Mouse (Mus musculus) activated CD4-positive, CD25-positive, alpha-beta regulatory T cell, adult 4 months (primary cell): ENCODE results near the gene Arcn1. TPM values are rescaled to one million over a fixed set of nuclear protein-coding genes. Genes with fewer than 3 reads are reported as not detected.
A peak's percentile ranks its signal among the peaks of the same experiment; 100 is the strongest.

Source experiments
- ATAC-seq: one replicate; pipeline ENCODE4 v1.8.0; 2017
- polyA plus RNA-seq, 2 experiments: library from polyadenylated mRNA; unstranded; fragments of 100-300 nt; shearing (Covaris generic); gene quantifications; one replicate each; pipeline ENCODE4 v1.2.1; 2017

Gene Arcn1
- polyA plus RNA-seq, 2 experiments from 2014 or later, result 83.9 to 84.2 TPM

- ATAC-seq, result no peak
Measured at GRCm38 (mm10) chr9:44718937-44719631, 48.6 kb downstream of the Arcn1 start.

GRCm38 (mm10) chr9:44717822-44718242, 49.8 kb downstream of the Arcn1 start:
- ATAC-seq, result no peak

GRCm38 (mm10) chr9:44716997-44717821, 50.4 kb downstream of the Arcn1 start:
- peak; percentile 81 for ATAC-seq

GRCm38 (mm10) chr9:44715705-44716362, 51.8 kb downstream of the Arcn1 start:
- no peak for ATAC-seq

GRCm38 (mm10) chr9:44715109-44715508, 52.5 kb downstream of the Arcn1 start:
- no peak for ATAC-seq

- ATAC-seq, result no peak
Measured at GRCm38 (mm10) chr9:44713574-44713973, 54.1 kb downstream of the Arcn1 start.

- ATAC-seq, result no peak
Measured at GRCm38 (mm10) chr9:44713080-44713479, 54.6 kb downstream of the Arcn1 start.

GRCm38 (mm10) chr9:44711602-44712001, 56.0 kb downstream of the Arcn1 start:
- no peak for ATAC-seq

GRCm38 (mm10) chr9:44710213-44710612, 57.4 kb downstream of the Arcn1 start:
- ATAC-seq, result no peak

- no peak for ATAC-seq
Measured at GRCm38 (mm10) chr9:44709600-44709999, 58.0 kb downstream of the Arcn1 start.

GRCm38 (mm10) chr9:44708925-44709324, 58.7 kb downstream of the Arcn1 start:
- ATAC-seq, result no peak

GRCm38 (mm10) chr9:44708429-44708765, 59.2 kb downstream of the Arcn1 start:
- no peak for ATAC-seq

- ATAC-seq, result no peak
Measured at GRCm38 (mm10) chr9:44707749-44708428, 59.8 kb downstream of the Arcn1 start.

GRCm38 (mm10) chr9:44699730-44700129, 67.9 kb downstream of the Arcn1 start:
- no peak for ATAC-seq

GRCm38 (mm10) chr9:44699196-44699595, 68.4 kb downstream of the Arcn1 start:
- no peak for ATAC-seq

GRCm38 (mm10) chr9:44697866-44698265, 69.8 kb downstream of the Arcn1 start:
- ATAC-seq, result no peak

- no peak for ATAC-seq
Measured at GRCm38 (mm10) chr9:44693071-44693470, 74.6 kb downstream of the Arcn1 start.

GRCm38 (mm10) chr9:44691671-44692520, 75.7 kb downstream of the Arcn1 start:
- ATAC-seq, result no peak
